Mouse (Mus musculus) erythroblast, embryonic 14.5 days (primary cell): ENCODE results near the gene Dus2.

Experiments
- GATA1 ChIP-seq: IDR thresholded peaks from 2 replicates; pipeline ENCODE4 v1.6.1; 2012; ENCODE audit warnings: low read length, inconsistent platforms, mixed read lengths
- TAL1 ChIP-seq: IDR thresholded peaks from 3 replicates; pipeline ENCODE4 v1.6.1; 2012; ENCODE audit warnings: low read length, inconsistent platforms, mixed read lengths

DNA sequence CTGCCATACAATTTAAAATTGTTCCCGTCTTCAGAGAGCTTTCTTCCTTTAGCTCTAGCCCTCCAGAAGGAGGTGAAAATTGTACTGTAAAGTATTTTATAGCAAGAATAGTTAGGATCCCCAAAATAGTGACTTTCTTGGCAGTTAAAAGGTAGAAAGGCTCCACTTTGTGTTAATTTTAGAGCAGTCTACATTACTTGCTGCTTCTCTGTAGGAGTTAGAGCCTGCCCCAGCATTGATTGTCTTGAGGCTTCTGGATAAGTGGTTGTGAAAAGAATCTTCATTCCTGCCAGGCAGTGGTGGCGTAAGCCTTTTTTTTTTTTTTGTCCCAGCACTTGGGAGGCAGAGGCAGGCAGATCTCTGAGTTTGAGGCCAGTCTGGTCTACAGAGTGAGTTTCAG lies 75.6 kb downstream of the Dus2 start:
- TF ChIP-seq TAL1 (no peak), GATA1 (no peak)
